Mouse (Mus musculus): ENCODE measurements around the gene Hist1h4c. TPM values are rescaled to one million over a fixed set of nuclear protein-coding genes. Genes with fewer than 3 reads are reported as not detected.

The Hist1h4c gene
- not detected in 2 replicates for polyA plus RNA-seq (2012; ENCODE audit: insufficient read depth, insufficient read length, missing spikeins)

GRCm38 (mm10) chr13:23698300-23698693 lies at the start of gene Hist1h4c:
TSS of gene Hist1h4c (minus strand) at chr13:23698454.
- H3K4me3 ChIP-seq (ENCODE audit: insufficient read depth, low read length): peak within 1 kb of the TSS; percentile 49
- H3K4me1 ChIP-seq (ENCODE audit: control insufficient read depth, insufficient read depth, low read length): peaks cover 21% of the 10 kb centered on the region
- TF ChIP-seq POLR2A (IDR thresholded peaks at IDR 0.05; ENCODE audit: borderline replicate concordance, low read depth, low read length) (peak; percentile 97), CTCF (IDR thresholded peaks at IDR 0.05; ENCODE audit: low read depth, low read length) (no peak)
- peak within 1 kb of the TSS; percentile 63 for H3K27ac ChIP-seq (ENCODE audit: insufficient read depth, low read depth, low read length)

DNA sequence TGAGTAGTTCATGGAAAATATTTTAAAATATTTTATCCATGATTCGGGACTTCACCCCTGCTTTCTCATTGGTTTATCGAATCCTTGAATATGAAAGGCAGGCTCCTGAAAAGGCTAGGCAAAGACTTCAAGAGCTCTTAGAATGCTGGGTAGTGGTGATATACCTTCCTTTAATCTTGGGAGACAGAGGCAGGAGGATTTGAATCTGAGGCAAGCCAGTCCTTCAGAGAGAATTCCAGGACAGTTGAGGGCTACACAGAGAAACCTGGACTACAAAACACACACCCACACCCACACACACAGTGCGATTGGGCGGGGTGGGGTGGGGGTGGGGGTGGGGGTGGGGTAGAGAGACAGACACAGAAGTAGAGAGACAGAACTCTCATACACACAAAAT lies 49.6 kb upstream of the Hist1h4c start:
- TF ChIP-seq CTCF (IDR thresholded peaks at IDR 0.05; ENCODE audit: low read depth, low read length): no peak
- no peak for TF ChIP-seq POLR2A (IDR thresholded peaks at IDR 0.05; ENCODE audit: borderline replicate concordance, low read depth, low read length)
- Histone ChIP-seq H3K27ac (ENCODE audit: insufficient read depth, low read depth, low read length) (peak overlapping the region; percentile 100), H3K4me3 (ENCODE audit: insufficient read depth, low read length) (no peak overlapping the region), H3K4me1 (ENCODE audit: control insufficient read depth, insufficient read depth, low read length) (peaks cover 15% of the 10 kb centered on the region)

DNA sequence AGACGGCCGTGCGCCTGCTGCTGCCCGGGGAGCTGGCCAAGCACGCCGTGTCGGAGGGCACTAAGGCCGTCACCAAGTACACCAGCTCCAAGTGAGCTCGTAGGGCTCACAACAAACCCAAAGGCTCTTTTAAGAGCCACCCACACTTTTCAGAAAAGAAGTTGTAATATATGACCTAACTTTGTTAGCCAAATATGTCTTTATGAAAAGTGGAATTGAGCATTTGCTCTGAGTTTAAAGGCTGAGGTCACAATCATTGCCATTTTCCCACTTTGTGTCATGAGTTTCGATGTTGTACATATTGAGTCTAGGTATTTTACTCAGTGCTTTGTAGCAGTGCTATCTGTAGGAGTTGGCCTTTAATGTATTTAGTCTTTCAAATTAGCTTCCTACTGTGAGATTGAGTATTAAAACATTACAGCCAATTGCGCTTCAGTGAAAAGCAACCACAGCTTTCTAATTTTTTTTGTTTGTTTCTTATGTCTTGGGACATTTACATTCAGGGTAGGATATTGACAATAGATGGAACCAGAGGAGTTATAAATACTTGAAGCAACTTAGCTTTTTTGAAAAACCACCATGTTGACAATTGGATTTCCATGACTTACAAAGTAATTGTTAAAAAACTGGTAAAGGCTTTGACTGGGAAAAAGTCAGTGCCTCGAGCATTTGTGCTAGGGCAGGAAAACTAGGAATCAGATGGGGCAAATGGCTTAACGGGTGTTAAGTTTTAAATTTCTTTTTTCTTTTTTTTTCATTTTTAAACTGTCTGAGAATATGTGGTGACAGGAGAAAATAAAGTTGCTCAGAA lies 49.0 kb upstream of the Hist1h4c start:
- TF ChIP-seq POLR2A (IDR thresholded peaks at IDR 0.05; ENCODE audit: borderline replicate concordance, low read depth, low read length) (no peak), CTCF (IDR thresholded peaks at IDR 0.05; ENCODE audit: low read depth, low read length) (no peak)
- Histone ChIP-seq H3K27ac (ENCODE audit: insufficient read depth, low read depth, low read length) (peak overlapping the region; percentile 100), H3K4me1 (ENCODE audit: control insufficient read depth, insufficient read depth, low read length) (peaks cover 15% of the 10 kb centered on the region), H3K4me3 (ENCODE audit: insufficient read depth, low read length) (peak overlapping the region; percentile 39; the same call in 1 of the 2 replicates)

- Histone ChIP-seq H3K4me3 (ENCODE audit: insufficient read depth, low read length) (peak within 1 kb of the TSS; percentile 73), H3K4me1 (ENCODE audit: control insufficient read depth, insufficient read depth, low read length) (peaks cover 20% of the 10 kb centered on the region), H3K27ac (ENCODE audit: insufficient read depth, low read depth, low read length) (peak within 1 kb of the TSS; percentile 100)
Measured at GRCm38 (mm10) chr13:23746201-23747080, 48.2 kb upstream of the Hist1h4c start, which contains the start of gene Hist1h2bb. TSS of gene Hist1h2bb (plus strand) at chr13:23746734.

GRCm38 (mm10) chr13:23745381-23746161 lies 47.3 kb upstream of the Hist1h4c start, which contains the start of gene Hist1h3c:
TSS of gene Hist1h3c (minus strand) at chr13:23745602.
- peak within 1 kb of the TSS; percentile 100 for H3K27ac ChIP-seq (ENCODE audit: insufficient read depth, low read depth, low read length)
- peaks cover 20% of the 10 kb centered on the region for H3K4me1 ChIP-seq (ENCODE audit: control insufficient read depth, insufficient read depth, low read length)
- peak within 1 kb of the TSS; percentile 73 for H3K4me3 ChIP-seq (ENCODE audit: insufficient read depth, low read length)
- TF ChIP-seq POLR2A (IDR thresholded peaks at IDR 0.05; ENCODE audit: borderline replicate concordance, low read depth, low read length): no peak
- TF ChIP-seq CTCF (IDR thresholded peaks at IDR 0.05; ENCODE audit: low read depth, low read length): no peak

- TF ChIP-seq CTCF (IDR thresholded peaks at IDR 0.05; ENCODE audit: low read depth, low read length) (no peak), POLR2A (IDR thresholded peaks at IDR 0.05; ENCODE audit: borderline replicate concordance, low read depth, low read length) (no peak)
- H3K4me3 ChIP-seq (ENCODE audit: insufficient read depth, low read length): peak overlapping the region; percentile 54
- peak overlapping the region; percentile 72 for H3K27ac ChIP-seq (ENCODE audit: insufficient read depth, low read depth, low read length)
- peaks cover 16% of the 10 kb centered on the region for H3K4me1 ChIP-seq (ENCODE audit: control insufficient read depth, insufficient read depth, low read length)
Measured at GRCm38 (mm10) chr13:23744421-23745380, 46.4 kb upstream of the Hist1h4c start.

DNA sequence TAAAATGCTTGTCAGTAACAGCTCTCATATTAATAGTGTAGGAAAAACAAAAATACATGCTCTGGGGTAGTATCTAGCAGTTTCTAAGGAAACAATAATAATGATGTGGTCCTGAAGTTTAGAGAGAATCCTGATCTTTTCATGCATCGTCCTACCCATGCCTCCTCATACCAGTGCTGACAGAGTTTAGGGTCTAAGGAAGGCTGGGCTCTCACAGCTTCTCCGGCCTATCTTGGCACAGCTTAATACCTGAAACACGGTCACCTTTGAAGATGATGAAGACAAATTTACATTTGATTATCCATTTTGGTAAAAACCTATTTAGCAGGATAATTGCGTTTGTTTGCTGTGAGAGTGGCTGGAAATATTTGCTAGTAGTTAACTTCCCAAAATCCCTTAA lies 45.7 kb upstream of the Hist1h4c start:
- no peak overlapping the region for H3K27ac ChIP-seq (ENCODE audit: insufficient read depth, low read depth, low read length)
- no peak overlapping the region for H3K4me3 ChIP-seq (ENCODE audit: insufficient read depth, low read length)
- peaks cover 14% of the 10 kb centered on the region for H3K4me1 ChIP-seq (ENCODE audit: control insufficient read depth, insufficient read depth, low read length)
- TF ChIP-seq POLR2A (IDR thresholded peaks at IDR 0.05; ENCODE audit: borderline replicate concordance, low read depth, low read length) (no peak), CTCF (IDR thresholded peaks at IDR 0.05; ENCODE audit: low read depth, low read length) (no peak)

- H3K4me3 ChIP-seq (ENCODE audit: insufficient read depth, low read length): no peak overlapping the region
- TF ChIP-seq POLR2A (IDR thresholded peaks at IDR 0.05; ENCODE audit: borderline replicate concordance, low read depth, low read length): no peak
- TF ChIP-seq CTCF (IDR thresholded peaks at IDR 0.05; ENCODE audit: low read depth, low read length): no peak
- no peak overlapping the region for H3K27ac ChIP-seq (ENCODE audit: insufficient read depth, low read depth, low read length)
- peaks cover 9% of the 10 kb centered on the region for H3K4me1 ChIP-seq (ENCODE audit: control insufficient read depth, insufficient read depth, low read length)
Measured at GRCm38 (mm10) chr13:23743215-23743614, 45.0 kb upstream of the Hist1h4c start.

Data from bone marrow macrophage, adult 2 months (primary cell).